Mouse (Mus musculus) liver, postnatal 0 days (tissue): ENCODE results near the gene Sept8.
"Not testable (repeated sequence)": the region's sequence is repeated elsewhere in the genome, so short reads cannot be mapped to it uniquely, and the experiment has no call there.

Experiments
- CTCF ChIP-seq: sonication (generic); IDR thresholded peaks from 2 replicates; pipeline ENCODE4 v1.5.1; 2016; ENCODE audit warnings: antibody characterized with exemption, low read depth
- EP300 ChIP-seq: IDR thresholded peaks from 2 replicates; pipeline ENCODE4 v1.6.1; 2016; ENCODE audit warnings: antibody characterized with exemption, low read depth, mild to moderate bottlenecking

DNA sequence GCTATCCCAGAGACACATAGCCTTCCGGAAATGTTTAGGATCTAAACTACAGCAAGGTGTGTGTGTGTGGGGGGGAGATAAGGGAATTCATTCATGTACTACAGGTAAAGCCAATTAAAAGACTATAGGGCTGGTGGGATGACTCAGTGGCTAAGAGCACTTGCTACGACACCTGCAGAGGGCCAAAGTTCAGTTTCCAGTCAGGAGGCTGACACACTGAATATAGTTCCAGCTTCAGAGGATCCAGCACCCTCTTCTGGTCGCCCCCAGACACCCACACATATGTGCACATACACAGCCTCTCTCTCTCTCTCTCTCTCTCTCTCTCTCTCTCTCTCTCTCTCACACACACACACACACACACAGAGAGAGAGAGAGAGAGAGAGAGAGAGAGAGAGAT is 38.9 kb downstream of the Sept8 start:
- TF ChIP-seq CTCF, EP300: not testable (repeated sequence)
